Mouse (Mus musculus) cortical plate, adult 2 months (tissue): ENCODE measurements around the gene Slc6a2. TPM values are rescaled to one million over a fixed set of nuclear protein-coding genes. Genes with fewer than 3 reads are reported as not detected.

Source experiments
- H3K27ac ChIP-seq: fragments of 200-500 bp; 2 replicates; pipeline ENCODE4 v1.5.1; 2012; ENCODE audit warnings: low read length, control low read depth, inconsistent platforms; ENCODE audit not compliant: insufficient read depth
- H3K4me1 ChIP-seq: fragments of 200-500 bp; 2 replicates; pipeline ENCODE4 v1.6.1; 2011; ENCODE audit warnings: low read length; ENCODE audit not compliant: control insufficient read depth, insufficient read depth
- H3K4me3 ChIP-seq: fragments of 200-500 bp; 2 replicates; pipeline ENCODE4 v1.5.1; 2011; ENCODE audit warnings: mild to moderate bottlenecking, low read length, control low read depth; ENCODE audit not compliant: insufficient read depth
- CTCF ChIP-seq: fragments of 200-500 bp; IDR thresholded peaks from 2 replicates; pipeline ENCODE4 v1.5.1; 2011; ENCODE audit warnings: mild to moderate bottlenecking, control low read depth, low read length; ENCODE audit not compliant: insufficient read depth; ENCODE audit errors: extremely low read depth
- POLR2A ChIP-seq: fragments of 200-500 bp; IDR thresholded peaks from 2 replicates; pipeline ENCODE4 v1.6.1; 2011; ENCODE audit warnings: mild to moderate bottlenecking, low read length, control low read depth; ENCODE audit not compliant: insufficient read depth; ENCODE audit errors: extremely low read depth
- polyA plus RNA-seq: library from polyadenylated mRNA; depleted of rRNA; stranded (reverse); fragments of >200 nt; gene quantifications from 2 replicates; pipeline ENCODE4 v1.2.3, GENCODE M21; 2012

Slc6a2 gene
- polyA plus RNA-seq, 1 experiment: 0.02 TPM

GRCm38 (mm10) chr8:92960451-92960911 is 602 bp downstream of the Slc6a2 start:
- TF ChIP-seq CTCF: no peak
- TF ChIP-seq POLR2A: no peak
- Histone ChIP-seq H3K4me1 (no peaks in the 10 kb centered on the region), H3K4me3 (no peak overlapping the region), H3K27ac (no peak overlapping the region)

GRCm38 (mm10) chr8:92961088-92961487 is 1.2 kb downstream of the Slc6a2 start:
- no peaks in the 10 kb centered on the region for H3K4me1 ChIP-seq
- no peak overlapping the region for H3K4me3 ChIP-seq
- no peak for TF ChIP-seq CTCF
- TF ChIP-seq POLR2A: no peak
- no peak overlapping the region for H3K27ac ChIP-seq

GRCm38 (mm10) chr8:92964556-92964955 is 4.7 kb downstream of the Slc6a2 start:
- Histone ChIP-seq H3K4me3 (no peak overlapping the region), H3K4me1 (no peaks in the 10 kb centered on the region), H3K27ac (no peak overlapping the region)
- TF ChIP-seq CTCF: no peak
- TF ChIP-seq POLR2A: no peak

GRCm38 (mm10) chr8:92972949-92973348 is 13.1 kb downstream of the Slc6a2 start:
- Histone ChIP-seq H3K4me1 (no peaks in the 10 kb centered on the region), H3K27ac (no peak overlapping the region), H3K4me3 (no peak overlapping the region)
- TF ChIP-seq CTCF: no peak
- TF ChIP-seq POLR2A: no peak

GRCm38 (mm10) chr8:92976656-92977055 is 16.8 kb downstream of the Slc6a2 start:
- TF ChIP-seq CTCF (no peak), POLR2A (no peak)
- Histone ChIP-seq H3K4me1 (no peaks in the 10 kb centered on the region), H3K4me3 (no peak overlapping the region), H3K27ac (no peak overlapping the region)

GRCm38 (mm10) chr8:92982491-92982890 is 22.6 kb downstream of the Slc6a2 start:
- H3K27ac ChIP-seq: no peak overlapping the region
- no peak overlapping the region for H3K4me3 ChIP-seq
- no peak for TF ChIP-seq POLR2A
- no peak for TF ChIP-seq CTCF
- H3K4me1 ChIP-seq: 0 out of 2 replicates have a peak, but pooled peaks cover 1% of the 10 kb centered on the region

GRCm38 (mm10) chr8:92984376-92984775 is 24.5 kb downstream of the Slc6a2 start:
- Histone ChIP-seq H3K27ac (no peak overlapping the region; the same call in 1 of the 2 replicates), H3K4me1 (0 out of 2 replicates have a peak, but pooled peaks cover 1% of the 10 kb centered on the region), H3K4me3 (no peak overlapping the region)
- TF ChIP-seq CTCF: no peak
- no peak for TF ChIP-seq POLR2A

GRCm38 (mm10) chr8:92996840-92997239 is 37.0 kb downstream of the Slc6a2 start:
- TF ChIP-seq POLR2A (no peak), CTCF (peak; percentile 82)

GRCm38 (mm10) chr8:92998600-92998999 is 38.7 kb downstream of the Slc6a2 start:
- Histone ChIP-seq H3K27ac (no peak overlapping the region), H3K4me1 (no peaks in the 10 kb centered on the region), H3K4me3 (no peak overlapping the region)
- TF ChIP-seq POLR2A (no peak), CTCF (peak; percentile 49; the same call in 1 of the 2 replicates)

More at GRCm38 (mm10) chr8:92996840-92997239, 37.0 kb downstream of the Slc6a2 start:
- Histone ChIP-seq H3K4me3 (no peak overlapping the region), H3K27ac (no peak overlapping the region), H3K4me1 (no peaks in the 10 kb centered on the region)

GRCm38 (mm10) chr8:93010286-93010685 is 50.4 kb downstream of the Slc6a2 start:
- H3K27ac ChIP-seq: no peak overlapping the region
- H3K4me3 ChIP-seq: no peak overlapping the region
- peak; percentile 58 for TF ChIP-seq CTCF
- no peak for TF ChIP-seq POLR2A
- H3K4me1 ChIP-seq: no peaks in the 10 kb centered on the region
